Mouse (Mus musculus): ENCODE data around the gene Arpc1a. TPM values are rescaled to one million over a fixed set of nuclear protein-coding genes. Genes with fewer than 3 reads are reported as not detected.
A peak's percentile ranks its signal among the peaks of the same experiment; 100 is the strongest.

Arpc1a gene
- polyA plus RNA-seq, 1 experiment: 114 TPM

- Histone ChIP-seq H3K4me1 (ENCODE audit: control insufficient read depth, insufficient read depth, low read length) (no peaks in the 10 kb centered on the region; the same call in 1 of the 2 replicates), H3K27ac (ENCODE audit: control insufficient read depth, insufficient read depth, low read depth, low read length, poor library complexity) (peak overlapping the region; percentile 39), H3K4me3 (replicated peaks; ENCODE audit: control insufficient read depth, low read depth, low read length) (peak overlapping the region; percentile 99)
- TF ChIP-seq CTCF (IDR thresholded peaks at IDR 0.05; ENCODE audit: control insufficient read depth, insufficient read depth, low read length) (no peak), POLR2A (IDR thresholded peaks at IDR 0.05; ENCODE audit: borderline replicate concordance, control insufficient read depth, low read depth, low read length) (no peak)
- WGBS: 5% methylated on average over 2 of the region's 2 CpGs
Measured at GRCm38 (mm10) chr5:145113416-145113815, 29.8 kb downstream of the Arpc1a start.

- Histone ChIP-seq H3K4me3 (replicated peaks; ENCODE audit: control insufficient read depth, low read depth, low read length) (peak within 1 kb of the TSS; percentile 99), H3K4me1 (ENCODE audit: control insufficient read depth, insufficient read depth, low read length) (no peaks in the 10 kb centered on the region; the same call in 1 of the 2 replicates), H3K27ac (ENCODE audit: control insufficient read depth, insufficient read depth, low read depth, low read length, poor library complexity) (peak within 1 kb of the TSS; percentile 99)
- WGBS: under 1% methylated on average over 51 of the region's 53 CpGs
- TF ChIP-seq CTCF (IDR thresholded peaks at IDR 0.05; ENCODE audit: control insufficient read depth, insufficient read depth, low read length) (no peak), POLR2A (IDR thresholded peaks at IDR 0.05; ENCODE audit: borderline replicate concordance, control insufficient read depth, low read depth, low read length) (peak; percentile 79; the same call in 1 of the 2 replicates)
Measured at GRCm38 (mm10) chr5:145114071-145114605, 30.5 kb downstream of the Arpc1a start, which contains the start of gene Arpc1b. TSS of gene Arpc1b (plus strand) at chr5:145114215.

GRCm38 (mm10) chr5:145114606-145115473 is 31.2 kb downstream of the Arpc1a start:
- TF ChIP-seq CTCF (IDR thresholded peaks at IDR 0.05; ENCODE audit: control insufficient read depth, insufficient read depth, low read length) (no peak), POLR2A (IDR thresholded peaks at IDR 0.05; ENCODE audit: borderline replicate concordance, control insufficient read depth, low read depth, low read length) (peak; percentile 67; the same call in 1 of the 2 replicates)
- Histone ChIP-seq H3K27ac (ENCODE audit: control insufficient read depth, insufficient read depth, low read depth, low read length, poor library complexity) (peak overlapping the region; percentile 99), H3K4me3 (replicated peaks; ENCODE audit: control insufficient read depth, low read depth, low read length) (peak overlapping the region; percentile 99), H3K4me1 (ENCODE audit: control insufficient read depth, insufficient read depth, low read length) (no peaks in the 10 kb centered on the region; the same call in 1 of the 2 replicates)
- 2% methylated on average over 40 of the region's 40 CpGs for WGBS

GRCm38 (mm10) chr5:145115736-145116135 is 32.1 kb downstream of the Arpc1a start:
- Histone ChIP-seq H3K4me3 (replicated peaks; ENCODE audit: control insufficient read depth, low read depth, low read length) (peak overlapping the region; percentile 59), H3K4me1 (ENCODE audit: control insufficient read depth, insufficient read depth, low read length) (no peaks in the 10 kb centered on the region; the same call in 1 of the 2 replicates), H3K27ac (ENCODE audit: control insufficient read depth, insufficient read depth, low read depth, low read length, poor library complexity) (peak overlapping the region; percentile 99)
- WGBS: 51% methylated on average over 5 of the region's 5 CpGs
- no peak for TF ChIP-seq CTCF (IDR thresholded peaks at IDR 0.05; ENCODE audit: control insufficient read depth, insufficient read depth, low read length)
- no peak for TF ChIP-seq POLR2A (IDR thresholded peaks at IDR 0.05; ENCODE audit: borderline replicate concordance, control insufficient read depth, low read depth, low read length)

GRCm38 (mm10) chr5:145116316-145116715 is 32.7 kb downstream of the Arpc1a start:
- H3K4me3 ChIP-seq (replicated peaks; ENCODE audit: control insufficient read depth, low read depth, low read length): peak overlapping the region; percentile 68
- peak overlapping the region; percentile 99 for H3K27ac ChIP-seq (ENCODE audit: control insufficient read depth, insufficient read depth, low read depth, low read length, poor library complexity)
- WGBS: under 1% methylated on average over 4 of the region's 4 CpGs
- no peak for TF ChIP-seq POLR2A (IDR thresholded peaks at IDR 0.05; ENCODE audit: borderline replicate concordance, control insufficient read depth, low read depth, low read length)
- no peak for TF ChIP-seq CTCF (IDR thresholded peaks at IDR 0.05; ENCODE audit: control insufficient read depth, insufficient read depth, low read length)
- H3K4me1 ChIP-seq (ENCODE audit: control insufficient read depth, insufficient read depth, low read length): no peaks in the 10 kb centered on the region; the same call in 1 of the 2 replicates

GRCm38 (mm10) chr5:145116916-145117315 is 33.3 kb downstream of the Arpc1a start:
- WGBS: 40% methylated on average over 10 of the region's 10 CpGs
- Histone ChIP-seq H3K4me1 (ENCODE audit: control insufficient read depth, insufficient read depth, low read length) (no peaks in the 10 kb centered on the region; the same call in 1 of the 2 replicates), H3K4me3 (replicated peaks; ENCODE audit: control insufficient read depth, low read depth, low read length) (peak overlapping the region; percentile 68), H3K27ac (ENCODE audit: control insufficient read depth, insufficient read depth, low read depth, low read length, poor library complexity) (peak overlapping the region; percentile 78)
- no peak for TF ChIP-seq POLR2A (IDR thresholded peaks at IDR 0.05; ENCODE audit: borderline replicate concordance, control insufficient read depth, low read depth, low read length)
- TF ChIP-seq CTCF (IDR thresholded peaks at IDR 0.05; ENCODE audit: control insufficient read depth, insufficient read depth, low read length): peak; percentile 78

GRCm38 (mm10) chr5:145118005-145118404 is 34.4 kb downstream of the Arpc1a start:
- WGBS: 72% methylated on average over 6 of the region's 6 CpGs
- no peak overlapping the region for H3K27ac ChIP-seq (ENCODE audit: control insufficient read depth, insufficient read depth, low read depth, low read length, poor library complexity)
- H3K4me3 ChIP-seq (replicated peaks; ENCODE audit: control insufficient read depth, low read depth, low read length): no peak overlapping the region
- TF ChIP-seq POLR2A (IDR thresholded peaks at IDR 0.05; ENCODE audit: borderline replicate concordance, control insufficient read depth, low read depth, low read length) (no peak), CTCF (IDR thresholded peaks at IDR 0.05; ENCODE audit: control insufficient read depth, insufficient read depth, low read length) (no peak)
- H3K4me1 ChIP-seq (ENCODE audit: control insufficient read depth, insufficient read depth, low read length): no peaks in the 10 kb centered on the region; the same call in 1 of the 2 replicates

- Histone ChIP-seq H3K4me1 (ENCODE audit: control insufficient read depth, insufficient read depth, low read length) (no peaks in the 10 kb centered on the region; the same call in 1 of the 2 replicates), H3K27ac (ENCODE audit: control insufficient read depth, insufficient read depth, low read depth, low read length, poor library complexity) (no peak overlapping the region), H3K4me3 (replicated peaks; ENCODE audit: control insufficient read depth, low read depth, low read length) (no peak overlapping the region)
- 81% methylated on average over 5 of the region's 5 CpGs for WGBS
- no peak for TF ChIP-seq POLR2A (IDR thresholded peaks at IDR 0.05; ENCODE audit: borderline replicate concordance, control insufficient read depth, low read depth, low read length)
- no peak for TF ChIP-seq CTCF (IDR thresholded peaks at IDR 0.05; ENCODE audit: control insufficient read depth, insufficient read depth, low read length)
Measured at GRCm38 (mm10) chr5:145118461-145118860, 34.8 kb downstream of the Arpc1a start.
